Mouse (Mus musculus) heart, adult 2 months (tissue): ENCODE measurements around the gene Nop58.

Source experiments
- CTCF ChIP-seq: fragments of 200-600 bp; IDR thresholded peaks from 2 replicates; pipeline ENCODE4 v1.8.1; 2022; ENCODE audit warnings: antibody characterized with exemption, mild to moderate bottlenecking, moderate library complexity
- EP300 ChIP-seq: fragments of 200-500 bp; IDR thresholded peaks from 2 replicates; pipeline ENCODE4 v1.6.1; 2011; ENCODE audit warnings: low read depth, low read length, control low read depth; ENCODE audit not compliant: insufficient read depth
- POLR2A ChIP-seq: fragments of 200-500 bp; IDR thresholded peaks from 2 replicates; pipeline ENCODE4 v1.6.1; 2011; ENCODE audit warnings: mild to moderate bottlenecking, low read depth, low read length, control low read depth; ENCODE audit not compliant: insufficient read depth

DNA sequence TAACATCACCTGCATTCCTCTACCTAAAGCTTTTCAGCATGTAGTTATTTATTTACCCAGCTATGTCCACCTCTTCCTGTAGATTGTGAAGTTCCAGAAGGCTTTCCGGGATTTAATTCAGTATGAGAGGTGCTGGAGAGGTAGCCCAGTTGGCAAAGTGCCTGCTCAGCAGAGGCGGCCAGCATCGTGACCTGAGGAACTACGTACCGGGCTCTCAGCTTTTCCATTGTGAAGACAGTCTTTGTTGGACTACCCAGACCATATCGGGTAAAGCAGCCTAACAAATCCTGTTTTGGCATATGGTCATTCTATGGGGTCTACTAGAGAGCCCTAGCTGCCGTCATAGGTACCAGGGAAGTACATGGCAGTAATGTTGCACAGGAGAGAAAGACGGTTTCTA is 45.3 kb downstream of the Nop58 start:
- TF ChIP-seq CTCF (no peak), POLR2A (no peak), EP300 (no peak)
